Mouse (Mus musculus) lung, postnatal 4 days (tissue): ENCODE measurements at regions not wholly inside any gene's neighbourhood (a gene's known extent, or its start where the extent isn't known, plus 50 kb on each side); places are given as distances from the start of the nearest gene placed in this dataset.
"Not testable (repeated sequence)": the region's sequence is repeated elsewhere in the genome, so short reads cannot be mapped to it uniquely, and the experiment has no call there.

Experiments
- DNase-seq, 2 experiments: peaks; one replicate each; pipeline ENCODE4 v3.0.0; 2021

DNA sequence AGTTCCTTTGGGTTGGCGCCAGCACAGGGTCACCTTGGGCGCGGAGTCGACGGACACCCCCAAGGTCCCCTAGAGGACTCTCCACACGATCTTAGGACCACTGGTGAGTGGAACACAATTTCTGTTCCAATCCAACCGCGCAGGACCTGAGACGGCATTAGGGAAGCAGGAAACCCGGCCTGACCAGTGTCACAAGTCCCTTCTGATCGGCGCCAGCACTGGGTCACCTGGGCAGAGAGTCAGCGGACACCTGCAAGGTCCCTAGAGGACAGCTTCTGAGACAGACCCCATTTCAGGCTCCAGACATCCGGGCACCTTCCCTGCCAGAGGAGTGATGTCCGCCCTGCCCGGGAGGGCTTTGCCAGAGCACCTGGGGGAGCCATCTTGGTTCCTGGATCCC, 74.2 kb upstream of the Cdh13 start:
- DNase-seq, result not testable (repeated sequence)

- DNase-seq, result no peak
These were observed 92.7 kb upstream of the Cdh13 start for GRCm38 (mm10) chr8:118190866-118191265.

GRCm38 (mm10) chr8:118189226-118189625, 94.3 kb upstream of the Cdh13 start:
- DNase-seq, result no peak

GRCm38 (mm10) chr8:118169001-118169413, 114.5 kb upstream of the Cdh13 start:
- DNase-seq, result no peak

DNA sequence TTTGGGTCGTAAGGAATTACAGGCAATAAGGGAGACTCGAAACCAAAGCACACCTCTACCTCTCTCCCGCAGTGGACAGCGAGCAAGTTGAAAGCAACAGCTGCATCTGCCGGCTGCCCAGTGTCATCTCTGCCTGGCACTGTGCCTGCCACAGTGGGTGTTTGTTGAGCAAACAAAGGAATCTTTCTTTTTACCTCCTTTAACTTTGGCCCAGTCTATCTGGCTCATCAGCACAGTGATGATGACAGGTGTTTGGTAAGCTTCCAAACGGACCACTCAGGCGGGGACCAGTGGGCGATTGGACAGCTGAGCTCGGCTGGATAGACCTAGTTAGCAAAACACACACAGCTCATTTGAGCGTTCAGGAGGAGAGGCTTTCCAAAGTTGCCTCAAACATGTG, 121.4 kb upstream of the Cdh13 start:
- DNase-seq, result no peak

GRCm38 (mm10) chr8:118147359-118148205, 136.0 kb upstream of the Cdh13 start:
- DNase-seq, result no peak

- DNase-seq, result no peak
These were observed 139.0 kb upstream of the Cdh13 start for GRCm38 (mm10) chr8:118144546-118144945.

- DNase-seq, result no peak
These were observed 141.2 kb upstream of the Cdh13 start for GRCm38 (mm10) chr8:118142311-118142710.

- DNase-seq, result no peak
These were observed 143.6 kb upstream of the Cdh13 start for GRCm38 (mm10) chr8:118139928-118140327.

GRCm38 (mm10) chr8:118137846-118138245, 145.7 kb upstream of the Cdh13 start:
- DNase-seq, result no peak

DNA sequence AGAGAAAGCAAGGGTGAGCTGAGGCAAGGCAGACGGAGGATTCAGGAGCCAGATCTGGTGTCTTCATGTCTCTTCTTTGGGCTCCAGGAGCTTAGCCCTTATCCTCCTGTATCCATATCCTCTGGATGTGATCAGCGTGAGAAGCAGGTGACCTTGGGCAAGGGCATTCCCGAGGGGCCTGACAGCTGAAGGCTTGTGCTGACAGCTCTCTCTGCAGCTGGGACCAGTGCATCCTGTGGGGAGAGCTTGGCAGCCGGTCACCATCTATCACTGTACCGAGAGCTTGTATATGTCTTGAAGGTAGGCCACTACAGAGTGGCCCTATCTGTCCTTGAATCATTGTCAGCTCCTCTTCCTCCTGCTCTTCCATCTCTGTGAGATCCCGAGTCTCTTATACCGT, 158.5 kb upstream of the Cdh13 start:
- no peak for DNase-seq

DNA sequence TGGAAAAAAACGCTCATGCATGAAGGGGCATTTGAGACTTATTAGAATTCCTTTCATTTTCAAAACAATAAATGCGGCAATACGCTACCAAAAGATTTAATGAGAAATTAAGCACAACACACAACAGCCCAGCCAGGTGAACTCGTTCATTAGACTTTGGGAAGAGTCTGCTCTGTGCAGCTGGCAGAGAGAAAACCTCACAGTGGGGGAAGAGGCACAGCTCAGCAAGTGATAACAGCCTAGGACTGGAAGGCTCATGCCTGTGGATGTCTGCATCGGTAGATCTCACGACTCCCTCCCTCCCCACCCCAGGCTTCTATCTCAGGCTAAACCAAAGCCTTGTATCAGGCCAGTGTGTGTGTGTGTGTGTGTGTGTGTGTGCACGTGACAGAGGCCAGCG, 169.3 kb upstream of the Cdh13 start:
- DNase-seq, result no peak

GRCm38 (mm10) chr8:118104464-118105050, 179.0 kb upstream of the Cdh13 start:
- DNase-seq, result no peak

DNA sequence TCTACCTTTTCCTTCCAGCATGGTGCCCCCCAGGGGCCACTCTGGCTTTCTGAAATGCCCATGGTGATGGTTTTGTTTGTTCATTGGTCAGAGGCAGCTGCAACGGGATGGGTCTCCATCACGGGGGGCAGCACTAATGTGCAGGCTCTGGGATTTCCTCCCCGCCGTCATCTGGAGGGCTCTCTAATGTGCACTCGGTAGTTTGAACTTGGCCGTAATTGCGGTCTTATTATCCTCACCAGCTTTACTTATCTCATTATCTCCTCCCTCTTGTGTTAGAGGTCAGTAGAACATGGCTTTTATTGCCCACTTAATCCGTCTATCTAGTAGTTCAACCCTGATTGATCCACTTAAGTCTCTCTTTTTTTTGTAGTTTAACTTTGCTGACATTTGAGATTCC, 182.2 kb upstream of the Cdh13 start:
- DNase-seq, result no peak

GRCm38 (mm10) chr8:118062736-118063135, 220.8 kb upstream of the Cdh13 start:
- DNase-seq, result no peak

- no peak for DNase-seq
These were observed 226.8 kb upstream of the Cdh13 start for GRCm38 (mm10) chr8:118056781-118057180.

DNA sequence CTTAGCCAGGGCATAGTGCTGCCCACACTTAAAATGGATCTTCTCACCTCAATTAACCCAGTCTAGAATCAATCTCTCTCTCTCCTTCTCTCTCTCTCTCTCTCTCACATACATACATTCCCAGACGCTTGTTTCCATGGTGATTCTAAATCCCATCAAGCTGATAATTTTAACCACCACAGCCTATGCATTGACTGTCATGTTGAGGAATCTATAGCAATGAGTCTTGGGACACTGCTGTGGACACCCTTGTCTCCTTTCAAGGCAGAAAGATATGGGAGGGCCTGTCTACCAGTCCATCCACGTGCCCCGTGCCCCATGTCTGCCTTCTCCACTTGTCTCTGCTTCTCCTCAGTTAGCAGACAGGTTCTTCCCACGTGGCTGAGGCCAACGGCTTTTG, 228.0 kb upstream of the Cdh13 start:
- no peak for DNase-seq

DNA sequence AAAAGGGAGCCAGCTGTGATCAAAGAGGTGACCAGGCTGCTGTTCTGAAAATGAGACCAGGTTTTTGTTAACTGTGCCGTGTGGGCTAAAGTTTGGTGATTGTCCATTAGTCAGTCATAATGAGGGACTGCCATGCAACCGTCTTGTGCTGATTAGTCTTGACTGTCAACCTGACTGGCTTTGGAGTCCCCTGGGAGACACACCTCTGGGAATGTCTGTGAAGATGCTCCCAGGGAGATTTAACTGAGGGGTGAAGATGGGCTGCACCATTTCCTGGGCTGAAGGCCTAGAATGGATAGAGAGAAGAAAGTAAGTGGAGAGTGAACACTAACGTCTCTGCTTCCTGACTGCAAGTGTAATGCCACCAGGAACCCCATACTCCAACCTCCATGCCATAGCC, 233.1 kb upstream of the Cdh13 start:
- peak in 1 of 2 experiments; percentile 2 for DNase-seq

DNA sequence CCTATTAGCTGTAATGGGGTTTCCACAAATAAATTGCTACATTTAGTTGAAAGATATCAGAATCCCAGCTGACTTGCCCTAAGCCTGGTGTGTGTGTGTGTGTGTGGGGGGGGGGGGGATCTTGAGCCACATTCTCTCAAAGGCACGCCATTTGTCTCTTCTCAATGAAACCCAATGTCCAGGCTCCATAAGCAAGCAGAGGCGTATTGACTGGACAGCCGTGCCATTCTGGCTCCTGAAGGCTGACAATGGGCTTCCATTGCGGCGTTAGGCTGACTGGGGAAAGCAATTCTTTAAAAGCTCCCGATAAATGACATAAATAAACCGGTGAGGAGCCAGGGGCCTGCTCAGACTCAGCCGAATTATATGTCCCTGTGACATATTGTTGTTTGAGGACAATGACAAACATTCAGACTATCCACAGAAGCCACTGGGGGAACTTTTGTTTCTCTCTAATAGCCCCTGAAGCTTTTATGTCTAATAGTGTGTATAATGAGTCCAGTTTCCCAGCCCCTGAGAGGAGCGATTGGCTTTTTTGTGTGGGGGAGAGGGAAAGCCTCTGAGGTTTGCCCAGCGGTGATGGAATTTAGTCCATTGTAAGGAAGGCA, 240.6 kb upstream of the Mphosph6 start:
- DNase-seq, result peak in 1 of 2 experiments; percentile 2

- DNase-seq, result no peak
These were observed 239.5 kb upstream of the Mphosph6 start for GRCm38 (mm10) chr8:118041253-118041652.

- DNase-seq, result peak in 1 of 2 experiments; percentile 6
These were observed 236.1 kb upstream of the Mphosph6 start for GRCm38 (mm10) chr8:118037801-118038200.

- DNase-seq, result no peak
These were observed 232.3 kb upstream of the Mphosph6 start for GRCm38 (mm10) chr8:118034051-118034450.

DNA sequence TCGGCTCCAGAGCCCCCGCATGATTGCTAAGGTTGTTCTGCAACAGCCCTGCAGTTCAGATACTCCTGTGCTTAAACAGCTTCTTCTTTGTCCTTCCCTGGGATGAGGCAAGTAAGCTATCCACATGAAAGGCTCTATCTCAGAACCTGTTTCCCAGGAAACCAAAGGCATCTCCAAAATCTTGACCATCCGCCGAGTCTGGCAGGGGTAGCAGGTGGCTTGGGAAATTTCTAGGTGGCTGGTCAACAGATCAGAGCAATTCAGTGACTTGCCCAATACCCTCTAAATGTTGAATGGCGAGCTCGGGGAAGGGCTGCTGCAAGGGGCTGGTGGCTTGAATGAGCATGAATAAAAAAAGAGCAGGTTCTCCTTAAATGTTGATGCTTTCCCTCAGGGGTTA, 229.7 kb upstream of the Mphosph6 start:
- no peak for DNase-seq
